ENCODE assay signal across 16 mouse cellular contexts in the genomic region with DNA sequence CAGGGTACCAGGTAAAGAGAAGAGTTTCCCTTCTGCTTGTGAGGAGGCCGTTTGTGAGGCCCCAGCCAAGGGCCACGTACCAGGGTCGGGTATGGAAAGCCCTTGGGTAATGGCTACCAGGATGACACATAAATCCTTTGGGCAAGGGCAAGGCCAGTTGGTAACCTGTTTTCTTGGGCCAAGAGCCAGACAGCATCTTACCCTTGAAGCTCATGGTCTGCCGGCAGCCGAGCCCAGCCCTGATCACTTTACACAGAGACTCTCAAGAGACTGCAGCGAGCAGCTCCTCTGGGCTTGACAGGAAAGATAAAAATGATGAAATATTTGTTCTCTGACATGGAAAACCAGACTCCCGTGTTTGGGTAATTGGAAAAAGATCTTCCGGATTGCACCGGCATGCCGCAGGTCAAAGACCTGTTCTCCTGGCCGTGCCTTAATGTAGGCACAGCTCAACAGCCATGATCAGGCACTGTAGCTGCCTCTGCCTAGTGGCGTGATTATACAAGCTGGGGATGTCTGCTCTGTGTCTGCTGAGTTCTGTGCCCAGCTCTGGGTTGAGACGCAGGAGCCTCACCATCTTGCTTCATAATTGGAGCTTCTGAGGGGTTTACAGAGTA.
DNase-seq lines count a peak whose midpoint lies in the region; ATAC-seq and TF ChIP-seq lines count a peak whose summit lies in the region.
"Had no signal": no experiment of that assay in that cellular context is flagged by ENCODE, and none has a peak within 500 bp of the region (broad histone marks: within the 10 kb centered on the region; RNA-seq: fewer than 3 reads in every experiment).

No protein-coding gene starts in this region.

- H3K4me1 ChIP-seq in forebrain, embryonic 10.5 days, result peaks cover 60% of the 10 kb centered on the region
- peaks cover 12% of the 10 kb centered on the region for H3K4me1 ChIP-seq in forebrain, postnatal 0 days (ENCODE audit: insufficient read depth)
- 0 out of 2 replicates have a peak, but pooled peaks cover 1% of the 10 kb centered on the region for H3K4me1 ChIP-seq in liver, adult 2 months (ENCODE audit: control insufficient read depth, insufficient read depth, low read length)
- H3K4me1 ChIP-seq in liver, embryonic 12.5 days, result peaks cover 3% of the 10 kb centered on the region; the same call in 1 of the 2 replicates
- H3K4me1 ChIP-seq: liver, embryonic 13.5 days had no signal

- H3K9me3 ChIP-seq in forebrain, embryonic 10.5 days, result no peaks in the 10 kb centered on the region
- H3K9me3 ChIP-seq in forebrain, postnatal 0 days (ENCODE audit: low read length), result no peaks in the 10 kb centered on the region
- H3K9me3 ChIP-seq in liver, embryonic 12.5 days (replicated peaks), result no peaks in the 10 kb centered on the region
- H3K9me3 ChIP-seq: embryonic facial prominence, embryonic 13.5 days; hindbrain, embryonic 13.5 days; liver, embryonic 13.5 days had no signal

- no peak for TF ChIP-seq CTCF in forebrain, postnatal 0 days (IDR thresholded peaks at IDR 0.05; ENCODE audit: low read depth)
- no peak for TF ChIP-seq CTCF in liver, adult 2 months (IDR thresholded peaks at IDR 0.05; ENCODE audit: low read depth, low read length)
- no peak for TF ChIP-seq CTCF in Patski (IDR thresholded peaks at IDR 0.05)

- no peak overlapping the region for H3K4me3 ChIP-seq in forebrain, embryonic 10.5 days
- no peak overlapping the region for H3K4me3 ChIP-seq in forebrain, postnatal 0 days (ENCODE audit: low read depth, low read length)
- no peak overlapping the region for H3K4me3 ChIP-seq in liver, adult 2 months (ENCODE audit: insufficient read depth, low read depth, low read length)
- H3K4me3 ChIP-seq in liver, embryonic 12.5 days, result no peak overlapping the region
- H3K4me3 ChIP-seq: embryonic facial prominence, embryonic 13.5 days; hindbrain, embryonic 13.5 days; liver, embryonic 13.5 days had no signal

- H3K36me3 ChIP-seq in forebrain, embryonic 10.5 days (replicated peaks), result no peaks in the 10 kb centered on the region
- H3K36me3 ChIP-seq in forebrain, postnatal 0 days (ENCODE audit: insufficient read depth), result no peaks in the 10 kb centered on the region
- no peaks in the 10 kb centered on the region for H3K36me3 ChIP-seq in liver, adult 2 months (ENCODE audit: control insufficient read depth, insufficient read depth, low read length)
- H3K36me3 ChIP-seq in liver, embryonic 12.5 days, result no peaks in the 10 kb centered on the region
- H3K36me3 ChIP-seq: embryonic facial prominence, embryonic 13.5 days; hindbrain, embryonic 13.5 days; liver, embryonic 13.5 days had no signal

- ATAC-seq in forebrain, postnatal 0 days, result no peak
- no peak for ATAC-seq in liver, embryonic 12.5 days
- ATAC-seq in Patski, result peak; percentile 81
- ATAC-seq: activated CD4-positive, CD25-positive, alpha-beta regulatory T cell, adult 4 months had no signal

- no peak for DNase-seq in forebrain, embryonic 10.5 days (ENCODE audit: extremely low spot score, low spot score)
- DNase-seq in forebrain, postnatal 0 days, result no peak
- DNase-seq in liver, adult 2 months (ENCODE audit: extremely low read depth, low read depth, low spot score), result peak; percentile 79
- peak; percentile 72 for DNase-seq in Patski (ENCODE audit: low read depth, low spot score)
- peak; percentile 13 for DNase-seq in gonadal fat pad, adult 2 months (ENCODE audit: low read depth)
- no peak for DNase-seq in left cerebral cortex, adult 8-10 months (ENCODE audit: low spot score in 2 of 2)
- no peak for DNase-seq in gastrocnemius, postnatal 10 days
- DNase-seq: cerebellum, adult 8-10 months; layer of hippocampus, postnatal 36 days; liver, embryonic 13.5 days; right cerebral cortex, postnatal 25 days; thymus, postnatal 14 days had no signal

- in situ Hi-C loops in Patski (cut with MboI; ENCODE audit: low pct_unique_long_range_greater_than_20kb), result no loop called here

- no peak overlapping the region for H3K9ac ChIP-seq in forebrain, postnatal 0 days
- H3K9ac ChIP-seq in liver, adult 2 months (ENCODE audit: low read depth, low read length), result no peak overlapping the region
- no peak overlapping the region for H3K9ac ChIP-seq in liver, embryonic 12.5 days
- H3K9ac ChIP-seq: embryonic facial prominence, embryonic 13.5 days; hindbrain, embryonic 13.5 days; liver, embryonic 13.5 days had no signal

- no peak overlapping the region for H3K4me2 ChIP-seq in forebrain, postnatal 0 days (ENCODE audit: low read depth)
- no peak overlapping the region for H3K4me2 ChIP-seq in liver, embryonic 12.5 days
- H3K4me2 ChIP-seq: embryonic facial prominence, embryonic 13.5 days; hindbrain, embryonic 13.5 days; liver, embryonic 13.5 days had no signal

- WGBS in forebrain, embryonic 10.5 days, result 90% methylated on average over 13 of the region's 13 CpGs
- 88% methylated on average over 13 of the region's 13 CpGs for WGBS in forebrain, postnatal 0 days
- 34% methylated on average over 13 of the region's 13 CpGs for WGBS in liver, adult 2 months
- 64% methylated on average over 13 of the region's 13 CpGs for WGBS in liver, embryonic 12.5 days (ENCODE audit: insufficient replicate concordance)

- H3K27ac ChIP-seq in forebrain, embryonic 10.5 days, result peak overlapping the region; percentile 84
- H3K27ac ChIP-seq in forebrain, postnatal 0 days (ENCODE audit: low read depth, low read length), result no peak overlapping the region
- no peak overlapping the region for H3K27ac ChIP-seq in liver, adult 2 months (replicated peaks; ENCODE audit: insufficient read depth, low read depth, low read length)
- no peak overlapping the region for H3K27ac ChIP-seq in liver, embryonic 12.5 days
- H3K27ac ChIP-seq: embryonic facial prominence, embryonic 13.5 days; hindbrain, embryonic 13.5 days; liver, embryonic 13.5 days had no signal

- H3K27me3 ChIP-seq in forebrain, embryonic 10.5 days (ENCODE audit: poor library complexity, severe bottlenecking), result peaks cover 24% of the 10 kb centered on the region
- H3K27me3 ChIP-seq in forebrain, postnatal 0 days (ENCODE audit: insufficient read depth, low read length), result no peaks in the 10 kb centered on the region
- H3K27me3 ChIP-seq in liver, adult 2 months (ENCODE audit: control insufficient read depth, insufficient read depth, low read length), result no peaks in the 10 kb centered on the region
- H3K27me3 ChIP-seq in liver, embryonic 12.5 days (replicated peaks), result peaks cover 22% of the 10 kb centered on the region
- no peaks in the 10 kb centered on the region for H3K27me3 ChIP-seq in Patski

- CTCF ChIA-PET in Patski (lab: Charles Lee), result interaction anchor here (0.9 to 1.5 kb wide), 4 partner anchors 8 to 250 kb away, joined by 3 read pairs; no protein-coding TSS in a partner anchor

- no peaks in the 10 kb centered on the region for H3K79me2 ChIP-seq in liver, adult 2 months (ENCODE audit: control insufficient read depth, insufficient read depth, low read length)

- POLR2A ChIA-PET in Patski (lab: Charles Lee), result no interaction called here

- TF ChIP-seq POLR2A in liver, adult 2 months (IDR thresholded peaks at IDR 0.05; ENCODE audit: extremely low read depth, insufficient read depth, low read length), result no peak

Comparison
In these comparisons a context has a peak if more than half of its experiments do, and no peak if none do; other contexts are left out.
1. DNase-seq: peak in liver, adult 2 months (single experiment), Patski (single experiment) and gonadal fat pad, adult 2 months (single experiment); none in forebrain, embryonic 10.5 days (single experiment), forebrain, postnatal 0 days (single experiment), left cerebral cortex, adult 8-10 months (0 of 2) and gastrocnemius, postnatal 10 days (single experiment).